In genomic region chr9:65050981-65051380, GRCm38 (mm10) we compare ENCODE assay signal across 29 mouse cellular contexts. TPM values are rescaled to one million over a fixed set of nuclear protein-coding genes. Genes with fewer than 3 reads are reported as not detected.
A peak's percentile ranks its signal among the peaks of the same experiment; 100 is the strongest.
DNase-seq lines count a peak whose midpoint lies in the region; ATAC-seq lines count a peak whose summit lies in the region.
"Had no signal": no experiment of that assay in that cellular context is flagged by ENCODE, and none has a peak within 500 bp of the region (broad histone marks: within the 10 kb centered on the region; RNA-seq: fewer than 3 reads in every experiment).

No protein-coding gene starts in this region.

- WGBS in heart, embryonic 10.5 days: 93% methylated on average over 3 of the region's 3 CpGs
- 91% methylated on average over 3 of the region's 3 CpGs for WGBS in liver, embryonic 16.5 days (ENCODE audit: insufficient replicate concordance)

- no peak overlapping the region for H3K9ac ChIP-seq in liver, embryonic 16.5 days (ENCODE audit: low read depth, low read length)
- H3K9ac ChIP-seq: embryonic facial prominence, embryonic 13.5 days; embryonic facial prominence, embryonic 15.5 days; forebrain, embryonic 12.5 days had no signal

- ATAC-seq in liver, embryonic 16.5 days (ENCODE audit: low read depth): peak; percentile 43; the same call in 1 of the 2 replicates
- ATAC-seq: activated CD4-positive, CD25-positive, alpha-beta regulatory T cell, adult 4 months; CD4-positive, CD25-positive, alpha-beta regulatory T cell, adult 4 months; forebrain, embryonic 14.5 days; forebrain, embryonic 16.5 days; Patski had no signal

- no peaks in the 10 kb centered on the region for H3K9me3 ChIP-seq in heart, embryonic 10.5 days
- no peaks in the 10 kb centered on the region for H3K9me3 ChIP-seq in liver, embryonic 16.5 days (replicated peaks; ENCODE audit: control insufficient read depth, low read length)
- H3K9me3 ChIP-seq: embryonic facial prominence, embryonic 13.5 days; embryonic facial prominence, embryonic 15.5 days; forebrain, embryonic 10.5 days; forebrain, embryonic 12.5 days; G1E had no signal

- no peaks in the 10 kb centered on the region for H3K27me3 ChIP-seq in heart, embryonic 10.5 days (ENCODE audit: insufficient read depth, poor library complexity, severe bottlenecking)
- no peaks in the 10 kb centered on the region for H3K27me3 ChIP-seq in liver, embryonic 16.5 days (ENCODE audit: control insufficient read depth, insufficient read depth, low read depth, low read length)
- H3K27me3 ChIP-seq: CH12.LX; embryonic facial prominence, embryonic 13.5 days; embryonic facial prominence, embryonic 15.5 days; forebrain, embryonic 12.5 days; Patski had no signal

- H3K4me3 ChIP-seq in heart, embryonic 10.5 days: no peak overlapping the region
- no peak overlapping the region for H3K4me3 ChIP-seq in liver, embryonic 16.5 days (ENCODE audit: low read depth, low read length)
- H3K4me3 ChIP-seq: embryonic facial prominence, embryonic 13.5 days; embryonic facial prominence, embryonic 15.5 days; erythroblast, embryonic 14.5 days; forebrain, embryonic 10.5 days; forebrain, embryonic 12.5 days had no signal

- H3K27ac ChIP-seq in heart, embryonic 10.5 days: no peak overlapping the region
- H3K27ac ChIP-seq in liver, embryonic 16.5 days (ENCODE audit: low read length): no peak overlapping the region
- H3K27ac ChIP-seq: embryonic facial prominence, embryonic 13.5 days; embryonic facial prominence, embryonic 15.5 days; forebrain, embryonic 10.5 days; forebrain, embryonic 12.5 days had no signal

- H3K36me3 ChIP-seq in heart, embryonic 10.5 days: peaks cover 93% of the 10 kb centered on the region
- H3K36me3 ChIP-seq in liver, embryonic 16.5 days (ENCODE audit: control insufficient read depth, insufficient read depth): peaks cover 61% of the 10 kb centered on the region

- H3K4me2 ChIP-seq in liver, embryonic 16.5 days (ENCODE audit: low read depth, low read length): no peak overlapping the region
- H3K4me2 ChIP-seq: embryonic facial prominence, embryonic 13.5 days; embryonic facial prominence, embryonic 15.5 days; forebrain, embryonic 12.5 days had no signal

- no peaks in the 10 kb centered on the region for H3K4me1 ChIP-seq in heart, embryonic 10.5 days
- no peaks in the 10 kb centered on the region for H3K4me1 ChIP-seq in liver, embryonic 16.5 days (ENCODE audit: control insufficient read depth, low read depth, low read length)
- H3K4me1 ChIP-seq: embryonic facial prominence, embryonic 15.5 days; forebrain, embryonic 10.5 days; forebrain, embryonic 12.5 days had no signal

- peak; percentile 4 for DNase-seq in heart, adult 11 months
- DNase-seq in heart, embryonic 10.5 days (ENCODE audit: low spot score): no peak
- DNase-seq in liver: no peak
- DNase-seq in R1 (ENCODE audit: low read depth, low spot score): peak; percentile 50
- peak; percentile 39 for DNase-seq in adipocyte (ENCODE audit: low spot score)
- DNase-seq in adrenal gland, adult (ENCODE audit: inconsistent age in 2 of 2, low spot score in 1 of 2): no peak
- DNase-seq in embryo, embryonic 9.5 days (ENCODE audit: extremely low spot score): no peak
- DNase-seq: adrenal gland, adult 8-10 months; adrenal gland, postnatal 14 days; adrenal gland, postnatal 36 days; B cell, adult 2 months; cerebellum, adult 11-12 months; cerebellum, adult 2 months; cerebellum, adult 9-10 months; cerebellum, postnatal 10 days; cerebellum, postnatal 25 days had no signal

RNA-seq across cellular contexts. Expression of gene Dpp8, which starts 18.8 kb away (rescaled TPM):
- 35.2 and 36.2 TPM in 2 replicates for polyA plus RNA-seq in heart, embryonic 10.5 days (2016; fragmentation: Nextera tagmentation; extraction: Ambion mirVana)
- polyA plus RNA-seq in liver, embryonic 16.5 days (2015; fragmentation: Nextera tagmentation; extraction: Ambion mirVana): 18.8 and 20.1 TPM in 2 replicates

RNA-seq across cellular contexts. Expression of gene Hacd3, which starts 29.5 kb away (rescaled TPM):
- 67.6 and 78.7 TPM in 2 replicates for polyA plus RNA-seq in heart, embryonic 10.5 days (2016; fragmentation: Nextera tagmentation; extraction: Ambion mirVana)
- 63.3 and 68.4 TPM in 2 replicates for polyA plus RNA-seq in liver, embryonic 16.5 days (2015; fragmentation: Nextera tagmentation; extraction: Ambion mirVana)

RNA-seq across cellular contexts. Expression of gene Igdcc4, which starts 50.3 kb away (rescaled TPM):
- 7.5 and 10.8 TPM in 2 replicates for polyA plus RNA-seq in heart, embryonic 10.5 days (2016; fragmentation: Nextera tagmentation; extraction: Ambion mirVana)
- polyA plus RNA-seq in liver, embryonic 16.5 days (2015; fragmentation: Nextera tagmentation; extraction: Ambion mirVana): 6.8 and 9.4 TPM in 2 replicates
- polyA plus RNA-seq: erythroblast, embryonic 14.5 days; G1E had no signal

Comparison
In these comparisons a context has a peak if more than half of its experiments do, and no peak if none do; other contexts are left out.
1. DNase-seq: peak in heart, adult 11 months (single experiment), R1 (single experiment) and adipocyte (single experiment); none in heart, embryonic 10.5 days (single experiment), liver (single experiment), adrenal gland, adult (0 of 2) and embryo, embryonic 9.5 days (single experiment).